In genomic region chr2:60122188-60122587, GRCm38 (mm10) we compare ENCODE assay signal across 9 mouse cellular contexts.
A peak's percentile ranks its signal among the peaks of the same experiment; 100 is the strongest.
DNase-seq lines count a peak whose midpoint lies in the region; ATAC-seq and TF ChIP-seq lines count a peak whose summit lies in the region.
"Had no signal": no experiment of that assay in that cellular context is flagged by ENCODE, and none has a peak within 500 bp of the region (broad histone marks: within the 10 kb centered on the region; RNA-seq: fewer than 3 reads in every experiment).

No protein-coding gene starts in this region.

- no peaks in the 10 kb centered on the region for H3K9me3 ChIP-seq in forebrain, embryonic 15.5 days
- no peaks in the 10 kb centered on the region for H3K9me3 ChIP-seq in liver, embryonic 11.5 days (ENCODE audit: control insufficient read depth, low read length)

- intact Hi-C loops in heart, adult 2 months (cut with DNase I): loop anchor here (5.0 to 10.0 kb wide), 2 partner anchors 35 to 507 kb away; partner anchors contain the start of gene Tanc1

- TF ChIP-seq POLR2A in heart, adult 2 months (IDR thresholded peaks at IDR 0.05; ENCODE audit: insufficient read depth, low read depth, low read length): no peak
- TF ChIP-seq POLR2A in cerebellum, adult 2 months (IDR thresholded peaks at IDR 0.05; ENCODE audit: borderline replicate concordance, insufficient read depth, low read length): no peak

- 0 out of 2 replicates have a peak overlapping the region, but pooled peaks have one; percentile 20 for H3K9ac ChIP-seq in heart, adult 2 months (ENCODE audit: low read depth, low read length)
- H3K9ac ChIP-seq in forebrain, embryonic 15.5 days (replicated peaks): no peak overlapping the region
- H3K9ac ChIP-seq in liver, embryonic 11.5 days (ENCODE audit: low read depth, low read length): no peak overlapping the region

- no peak for TF ChIP-seq CTCF in heart, adult 2 months (IDR thresholded peaks at IDR 0.05)
- no peak for TF ChIP-seq CTCF in cerebellum, adult 2 months (IDR thresholded peaks at IDR 0.05; ENCODE audit: borderline replicate concordance, insufficient read depth, low read depth, low read length)

- no peaks in the 10 kb centered on the region for H3K27me3 ChIP-seq in heart, adult 2 months (ENCODE audit: control insufficient read depth, insufficient read depth, low read length)
- H3K27me3 ChIP-seq in forebrain, embryonic 15.5 days: no peaks in the 10 kb centered on the region
- H3K27me3 ChIP-seq in liver, embryonic 11.5 days (replicated peaks; ENCODE audit: control insufficient read depth, insufficient read depth, low read length): no peaks in the 10 kb centered on the region
- no peaks in the 10 kb centered on the region for H3K27me3 ChIP-seq in cerebellum, adult 2 months (ENCODE audit: control insufficient read depth, insufficient read depth, low read length)

- no peak for ATAC-seq in forebrain, embryonic 15.5 days (replicated peaks)
- ATAC-seq in liver, embryonic 11.5 days (replicated peaks; ENCODE audit: low FRiP score): no peak
- ATAC-seq in erythroid progenitor cell, adult 5-6 weeks (replicated peaks; ENCODE audit: low FRiP score, poor library complexity, severe bottlenecking): no peak

- no peak for DNase-seq in heart, adult 2 months
- no peak for DNase-seq in heart, adult 9 months (ENCODE audit: low spot score in 2 of 2)
- DNase-seq in 3T3-L1 (ENCODE audit: low read depth, low spot score): peak; percentile 43
- no peak for DNase-seq in liver, embryonic 11.5 days (ENCODE audit: low spot score)
- no peak for DNase-seq in cerebellum, adult 2 months
- no peak for DNase-seq in adrenal gland, adult 18-20 months (ENCODE audit: low spot score in 2 of 2)

- H3K36me3 ChIP-seq in heart, adult 2 months (ENCODE audit: control insufficient read depth, insufficient read depth, low read length): peaks cover 25% of the 10 kb centered on the region
- no peaks in the 10 kb centered on the region for H3K36me3 ChIP-seq in forebrain, embryonic 15.5 days
- H3K36me3 ChIP-seq in liver, embryonic 11.5 days (ENCODE audit: control insufficient read depth, insufficient read depth, low read length): no peaks in the 10 kb centered on the region

- peaks cover 15% of the 10 kb centered on the region for H3K4me1 ChIP-seq in heart, adult 2 months (ENCODE audit: control insufficient read depth, insufficient read depth, low read length)
- peaks cover 59% of the 10 kb centered on the region for H3K4me1 ChIP-seq in forebrain, embryonic 15.5 days
- H3K4me1 ChIP-seq in liver, embryonic 11.5 days (replicated peaks; ENCODE audit: control insufficient read depth, insufficient read depth, low read length): peaks cover 29% of the 10 kb centered on the region
- H3K4me1 ChIP-seq in cerebellum, adult 2 months (ENCODE audit: control insufficient read depth, insufficient read depth, low read length): peaks cover 13% of the 10 kb centered on the region

- no peak overlapping the region for H3K4me3 ChIP-seq in heart, adult 2 months
- no peak overlapping the region for H3K4me3 ChIP-seq in forebrain, embryonic 15.5 days
- no peak overlapping the region for H3K4me3 ChIP-seq in liver, embryonic 11.5 days (ENCODE audit: low read depth, low read length)
- no peak overlapping the region for H3K4me3 ChIP-seq in cerebellum, adult 2 months (replicated peaks; ENCODE audit: insufficient read depth, low read depth, low read length)
- H3K4me3 ChIP-seq: left cerebral cortex, adult 2 months had no signal

- WGBS in heart, adult 2 months: 41% methylated on average over 2 of the region's 2 CpGs
- 14% methylated on average over 2 of the region's 2 CpGs for WGBS in forebrain, embryonic 15.5 days
- 59% methylated on average over 2 of the region's 2 CpGs for WGBS in liver, embryonic 11.5 days
- 51% methylated on average over 2 of the region's 2 CpGs for WGBS in cerebellum, adult 2 months

- 0 out of 2 replicates have a peak overlapping the region, but pooled peaks have one; percentile 20 for H3K4me2 ChIP-seq in forebrain, embryonic 15.5 days (replicated peaks)
- 0 out of 2 replicates have a peak overlapping the region, but pooled peaks have one; percentile 2 for H3K4me2 ChIP-seq in liver, embryonic 11.5 days

- peak overlapping the region; percentile 15; the same call in 1 of the 2 replicates for H3K27ac ChIP-seq in heart, adult 2 months
- peak overlapping the region; percentile 5; the same call in 1 of the 2 replicates for H3K27ac ChIP-seq in forebrain, embryonic 15.5 days (replicated peaks)
- H3K27ac ChIP-seq in liver, embryonic 11.5 days (ENCODE audit: low read depth, low read length): no peak overlapping the region
- no peak overlapping the region for H3K27ac ChIP-seq in cerebellum, adult 2 months (ENCODE audit: insufficient read depth, low read length)
- H3K27ac ChIP-seq: left cerebral cortex, adult 2 months had no signal

- TF ChIP-seq EP300 in heart, adult 2 months (IDR thresholded peaks at IDR 0.05; ENCODE audit: insufficient read depth, low read depth, low read length): no peak

- H3K79me2 ChIP-seq in heart, adult 2 months (replicated peaks; ENCODE audit: control insufficient read depth, insufficient read depth, low read length): peaks cover 10% of the 10 kb centered on the region

Comparison
In these comparisons a context has a peak if more than half of its experiments do, and no peak if none do; other contexts are left out.
1. H3K27ac ChIP-seq: peak in heart, adult 2 months (single experiment) and forebrain, embryonic 15.5 days (single experiment); none in liver, embryonic 11.5 days (single experiment) and cerebellum, adult 2 months (single experiment).